Mouse (Mus musculus) midbrain, embryonic 11.5 days (tissue): ENCODE results near the gene Sec16a. TPM values are rescaled to one million over a fixed set of nuclear protein-coding genes. Genes with fewer than 3 reads are reported as not detected.

Experiments
- ATAC-seq: fragments of 200-750 bp; cut with Nextera tagmentation; 2 replicates; pipeline ENCODE4 v1.8.0; 2017; ENCODE audit warnings: moderate TSS enrichment, moderate library complexity; ENCODE audit not compliant: low FRiP score
- DNase-seq: peaks from one replicate; pipeline ENCODE4 v3.0.0; 2015; ENCODE audit warnings: low spot score; ENCODE audit errors: missing footprints
- H3K27ac ChIP-seq: fragments of 300-500 bp; sonication (generic); 2 replicates; pipeline ENCODE4 v1.5.1; 2014; ENCODE audit warnings: low read depth, low read length
- H3K27me3 ChIP-seq: fragments of 300-500 bp; sonication (generic); 2 replicates; pipeline ENCODE4 v1.6.1; 2014; ENCODE audit warnings: mild to moderate bottlenecking, low read length, moderate library complexity, mixed read lengths; ENCODE audit not compliant: control insufficient read depth, insufficient read depth
- H3K36me3 ChIP-seq: fragments of 300-500 bp; sonication (generic); 2 replicates; pipeline ENCODE4 v1.6.1; 2014; ENCODE audit warnings: mild to moderate bottlenecking, low read length, moderate library complexity, mixed read lengths; ENCODE audit not compliant: control insufficient read depth, insufficient read depth
- H3K4me1 ChIP-seq: fragments of 300-500 bp; sonication (generic); 2 replicates; pipeline ENCODE4 v1.6.1; 2014; ENCODE audit warnings: low read length; ENCODE audit not compliant: control insufficient read depth, insufficient read depth
- H3K4me2 ChIP-seq: fragments of 300-500 bp; sonication (generic); 2 replicates; pipeline ENCODE4 v1.6.1; 2014; ENCODE audit warnings: mild to moderate bottlenecking, moderate library complexity
- H3K4me3 ChIP-seq: fragments of 300-500 bp; sonication (generic); 2 replicates; pipeline ENCODE4 v1.5.1; 2014; ENCODE audit warnings: low read depth, low read length
- H3K9ac ChIP-seq: fragments of 300-500 bp; sonication (generic); 2 replicates; pipeline ENCODE4 v1.6.1; 2014; ENCODE audit warnings: low read length
- H3K9me3 ChIP-seq: fragments of 300-500 bp; sonication (generic); 2 replicates; pipeline ENCODE4 v1.6.1; 2016; ENCODE audit warnings: low read length; ENCODE audit not compliant: control insufficient read depth
- WGBS: fragments of 180-500 bp; shearing (Covaris S2); extraction: QIAGEN DNeasy Blood & Tissue Kit; methylation state at CpG from one replicate; pipeline ENCODE4 v1.1.7; 2014; 5-methylcytosine and 5-hydroxymethylcytosine counted together
- polyA plus RNA-seq: library from polyadenylated mRNA; unstranded; fragments of >200 nt; fragmentation: Nextera tagmentation; extraction: Ambion mirVana; gene quantifications from 2 replicates; pipeline ENCODE4 v1.2.1, GENCODE M21; 2014

Sec16a gene
- 28.2 and 29.8 TPM in 2 replicates for polyA plus RNA-seq

GRCm38 (mm10) chr2:26444946-26445665, at the start of gene Sec16a:
TSS of gene Sec16a (minus strand) at chr2:26445216.
- H3K9ac ChIP-seq: peak within 1 kb of the TSS; percentile 80
- H3K4me2 ChIP-seq: peak within 1 kb of the TSS; percentile 82
- peak; percentile 100 for DNase-seq
- 0% methylated on average over 57 of the region's 61 CpGs for WGBS
- peak within 1 kb of the TSS; percentile 78 for H3K4me3 ChIP-seq
- no peaks in the 10 kb centered on the region for H3K27me3 ChIP-seq
- peak within 1 kb of the TSS; percentile 55 for H3K27ac ChIP-seq
- H3K36me3 ChIP-seq: peaks cover 7% of the 10 kb centered on the region; the same call in 1 of the 2 replicates
- peak; percentile 94 for ATAC-seq
- peaks cover 27% of the 10 kb centered on the region for H3K4me1 ChIP-seq
- no peaks in the 10 kb centered on the region for H3K9me3 ChIP-seq

GRCm38 (mm10) chr2:26494396-26494795, 49.4 kb upstream of the Sec16a start:
- H3K36me3 ChIP-seq: peaks cover 7% of the 10 kb centered on the region; the same call in 1 of the 2 replicates
- DNase-seq (no peak), ATAC-seq (no peak)
- no peak overlapping the region; the same call in 1 of the 2 replicates for H3K4me2 ChIP-seq
- H3K4me1 ChIP-seq: peaks cover 92% of the 10 kb centered on the region
- H3K27ac ChIP-seq: peak overlapping the region; percentile 32; the same call in 1 of the 2 replicates
- no peaks in the 10 kb centered on the region for H3K9me3 ChIP-seq
- no peak overlapping the region for H3K9ac ChIP-seq
- H3K27me3 ChIP-seq: no peaks in the 10 kb centered on the region
- WGBS: 82% methylated on average over 7 of the region's 7 CpGs
- no peak overlapping the region for H3K4me3 ChIP-seq

- peak; percentile 88 for DNase-seq
- peak overlapping the region; percentile 17; the same call in 1 of the 2 replicates for H3K9ac ChIP-seq
- peaks cover 92% of the 10 kb centered on the region for H3K4me1 ChIP-seq
- H3K9me3 ChIP-seq: no peaks in the 10 kb centered on the region
- H3K4me2 ChIP-seq: peak overlapping the region; percentile 19; the same call in 1 of the 2 replicates
- WGBS: 43% methylated on average over 9 of the region's 9 CpGs
- H3K36me3 ChIP-seq: peaks cover 5% of the 10 kb centered on the region; the same call in 1 of the 2 replicates
- peak overlapping the region; percentile 40; the same call in 1 of the 2 replicates for H3K27ac ChIP-seq
- H3K27me3 ChIP-seq: no peaks in the 10 kb centered on the region
- no peak for ATAC-seq
- H3K4me3 ChIP-seq: no peak overlapping the region
Observed at GRCm38 (mm10) chr2:26493021-26493781, 48.2 kb upstream of the Sec16a start.

- Histone ChIP-seq H3K4me2 (0 out of 2 replicates have a peak overlapping the region, but pooled peaks have one; percentile 11), H3K36me3 (peaks cover 4% of the 10 kb centered on the region; the same call in 1 of the 2 replicates), H3K27ac (peak overlapping the region; percentile 100), H3K4me3 (no peak overlapping the region), H3K4me1 (peaks cover 94% of the 10 kb centered on the region), H3K9me3 (no peaks in the 10 kb centered on the region), H3K9ac (peak overlapping the region; percentile 38), H3K27me3 (no peaks in the 10 kb centered on the region)
- ATAC-seq: no peak
- peak; percentile 87 for DNase-seq
- WGBS: 25% methylated on average over 4 of the region's 4 CpGs
Observed at GRCm38 (mm10) chr2:26490760-26491301, 45.8 kb upstream of the Sec16a start.

GRCm38 (mm10) chr2:26488535-26489135, 43.6 kb upstream of the Sec16a start:
- ATAC-seq (0 out of 2 replicates have a peak, but pooled peaks have one; percentile 8), DNase-seq (peak; percentile 88)
- Histone ChIP-seq H3K4me3 (0 out of 2 replicates have a peak overlapping the region, but pooled peaks have one; percentile 19), H3K9ac (peak overlapping the region; percentile 60), H3K36me3 (peaks cover 11% of the 10 kb centered on the region), H3K27ac (peak overlapping the region; percentile 100), H3K4me2 (peak overlapping the region; percentile 47), H3K4me1 (peaks cover 98% of the 10 kb centered on the region), H3K9me3 (no peaks in the 10 kb centered on the region), H3K27me3 (no peaks in the 10 kb centered on the region)
- 58% methylated on average over 9 of the region's 9 CpGs for WGBS

DNA sequence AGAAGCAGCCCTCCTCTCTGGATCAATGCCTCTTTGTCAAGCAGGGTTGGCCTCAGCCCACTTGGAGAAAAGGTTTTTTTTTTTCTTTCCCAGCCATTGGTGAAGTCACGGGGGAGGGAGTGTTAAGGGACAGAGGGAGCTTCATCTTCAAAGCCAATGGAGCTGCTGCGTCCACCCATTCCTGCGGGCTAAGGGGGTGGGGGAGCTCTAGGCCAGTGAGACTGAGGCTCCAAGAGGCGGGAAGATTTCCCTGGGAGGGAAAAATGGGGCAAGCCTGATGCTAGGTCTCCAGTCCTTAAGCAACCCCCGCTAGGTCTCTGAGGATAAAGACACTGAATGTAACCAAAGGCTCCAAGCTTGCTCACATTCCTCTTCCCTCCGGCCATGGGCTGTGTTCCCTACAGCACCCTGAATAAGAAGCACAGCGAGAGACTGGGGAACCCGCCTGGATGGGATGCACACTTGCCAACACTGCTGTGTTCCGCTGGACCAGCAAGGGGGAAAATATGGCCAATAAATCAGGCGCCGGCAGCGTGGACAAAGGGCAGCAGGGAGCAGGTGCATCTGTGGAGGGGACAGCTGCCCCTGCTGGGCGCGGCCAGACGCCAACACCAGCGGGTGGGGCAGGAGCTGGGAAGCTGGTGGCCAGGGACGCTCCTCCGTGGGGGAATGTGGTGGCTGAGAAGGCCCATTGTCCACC, 42.5 kb upstream of the Sec16a start:
- peak overlapping the region; percentile 47 for H3K4me2 ChIP-seq

DNA sequence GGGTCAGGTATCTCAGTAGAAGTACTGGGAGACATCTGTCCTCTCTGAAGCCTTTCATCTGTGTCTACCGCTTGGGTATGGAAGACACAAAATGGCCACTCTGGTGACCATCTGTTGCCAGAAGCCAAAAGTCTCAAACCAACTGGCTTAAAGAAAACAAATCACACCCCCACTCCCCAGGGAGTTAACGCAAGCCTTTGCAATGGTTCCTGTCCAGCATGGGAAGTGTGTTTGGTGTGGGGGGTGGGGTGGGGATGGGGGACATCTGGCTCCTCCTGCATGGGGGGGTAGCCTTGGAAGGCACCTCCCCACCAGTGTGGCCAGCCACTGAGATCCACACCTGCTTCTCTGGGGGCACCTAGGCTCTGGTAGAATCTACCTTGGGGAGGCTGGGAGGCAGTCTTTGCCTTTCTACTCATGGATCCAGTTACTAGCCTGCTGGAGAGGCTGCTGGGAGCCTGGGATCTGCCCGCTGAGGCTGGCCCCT, 41.9 kb upstream of the Sec16a start:
- Histone ChIP-seq H3K4me3 (peak overlapping the region; percentile 8; the same call in 1 of the 2 replicates), H3K36me3 (peaks cover 21% of the 10 kb centered on the region), H3K9me3 (no peaks in the 10 kb centered on the region), H3K4me2 (peak overlapping the region; percentile 47), H3K27ac (peak overlapping the region; percentile 100), H3K4me1 (peaks cover 81% of the 10 kb centered on the region), H3K27me3 (no peaks in the 10 kb centered on the region), H3K9ac (peak overlapping the region; percentile 60)
- DNase-seq: no peak
- peak; percentile 34 for ATAC-seq
- whole genome bisulfite sequencing: 8% methylated on average over 3 of the region's 3 CpGs

More for the DNA sequence above, 42.5 kb upstream of the Sec16a start:
- peak overlapping the region; percentile 100 for H3K27ac ChIP-seq
- H3K27me3 ChIP-seq: no peaks in the 10 kb centered on the region
- peaks cover 87% of the 10 kb centered on the region for H3K4me1 ChIP-seq
- peak overlapping the region; percentile 60 for H3K9ac ChIP-seq
- peak; percentile 63 for ATAC-seq
- H3K36me3 ChIP-seq: peaks cover 17% of the 10 kb centered on the region
- H3K9me3 ChIP-seq: no peaks in the 10 kb centered on the region
- DNase-seq: peak; percentile 96
- peak overlapping the region; percentile 19 for H3K4me3 ChIP-seq
- WGBS: 14% methylated on average over 18 of the region's 18 CpGs
